Mouse (Mus musculus) kidney, embryonic 16.5 days (tissue): ENCODE measurements around the gene Gm14147. TPM values are rescaled to one million over a fixed set of nuclear protein-coding genes. Genes with fewer than 3 reads are reported as not detected.
"Not testable (repeated sequence)": the region's sequence is repeated elsewhere in the genome, so short reads cannot be mapped to it uniquely, and the experiment has no call there.

ENCODE experiments used
- ATAC-seq: fragments of 200-750 bp; cut with Nextera tagmentation; 2 replicates; pipeline ENCODE4 v1.8.0; 2017; ENCODE audit warnings: moderate TSS enrichment; ENCODE audit not compliant: low FRiP score, low TSS enrichment
- H3K27ac ChIP-seq: fragments of 300-500 bp; sonication (generic); 2 replicates; pipeline ENCODE4 v1.5.1; 2014; ENCODE audit warnings: low read length
- H3K27me3 ChIP-seq: fragments of 300-500 bp; sonication (generic); 2 replicates; pipeline ENCODE4 v1.6.1; 2014; ENCODE audit warnings: low read length, control low read depth, mixed read lengths; ENCODE audit not compliant: insufficient read depth
- H3K36me3 ChIP-seq: fragments of 300-500 bp; sonication (generic); 2 replicates; pipeline ENCODE4 v1.6.1; 2014; ENCODE audit warnings: low read length, control low read depth, mixed read lengths; ENCODE audit not compliant: insufficient read depth
- H3K4me1 ChIP-seq: fragments of 300-500 bp; sonication (generic); 2 replicates; pipeline ENCODE4 v1.6.1; 2014; ENCODE audit warnings: low read length, control low read depth, mixed read lengths; ENCODE audit not compliant: insufficient read depth
- H3K4me2 ChIP-seq: fragments of 300-500 bp; sonication (generic); replicated peaks from 2 replicates; pipeline ENCODE4 v1.6.1; 2014; ENCODE audit warnings: low read depth, low read length
- H3K4me3 ChIP-seq: fragments of 300-500 bp; sonication (generic); 2 replicates; pipeline ENCODE4 v1.5.1; 2014; ENCODE audit warnings: mild to moderate bottlenecking, low read length
- H3K9ac ChIP-seq: fragments of 300-500 bp; sonication (generic); replicated peaks from 2 replicates; pipeline ENCODE4 v1.6.1; 2014; ENCODE audit warnings: low read length
- H3K9me3 ChIP-seq: fragments of 300-500 bp; sonication (generic); 2 replicates; pipeline ENCODE4 v1.6.1; 2016; ENCODE audit warnings: low read length, control low read depth
- WGBS: fragments of 180-500 bp; shearing (Covaris S2); extraction: QIAGEN DNeasy Blood & Tissue Kit; methylation state at CpG from one replicate; pipeline ENCODE4 v1.1.7; 2014; 5-methylcytosine and 5-hydroxymethylcytosine counted together
- polyA plus RNA-seq: library from polyadenylated mRNA; unstranded; fragments of >200 nt; fragmentation: Nextera tagmentation; extraction: Ambion mirVana; gene quantifications from 2 replicates; pipeline ENCODE4 v1.2.1, GENCODE M21; 2015

Gm14147 gene
- polyA plus RNA-seq = not detected in 2 replicates

GRCm38 (mm10) chr2:151097945-151098344 lies at the start of gene Gm14147:
Gene Gm14147 (plus strand): TSS chr2:151098245.
- no CpG with 5 or more reads among the region's 3 CpGs for WGBS
- not testable (repeated sequence) for H3K36me3 ChIP-seq, H3K4me1 ChIP-seq, H3K9me3 ChIP-seq, ATAC-seq, H3K27ac ChIP-seq, H3K4me3 ChIP-seq, H3K9ac ChIP-seq, H3K4me2 ChIP-seq, H3K27me3 ChIP-seq

GRCm38 (mm10) chr2:151056637-151057036 lies 41.4 kb upstream of the Gm14147 start:
- Histone ChIP-seq H3K4me2 (no peak overlapping the region), H3K9ac (no peak overlapping the region), H3K4me3 (no peak overlapping the region), H3K27me3 (no peaks in the 10 kb centered on the region), H3K4me1 (no peaks in the 10 kb centered on the region), H3K36me3 (no peaks in the 10 kb centered on the region), H3K9me3 (no peaks in the 10 kb centered on the region), H3K27ac (no peak overlapping the region)
- ATAC-seq = no peak
- 92% methylated on average over 1 of the region's 1 CpGs for WGBS

- H3K9ac ChIP-seq, H3K4me1 ChIP-seq, H3K4me3 ChIP-seq, H3K4me2 ChIP-seq, H3K27ac ChIP-seq, ATAC-seq, H3K27me3 ChIP-seq, H3K36me3 ChIP-seq, H3K9me3 ChIP-seq: not testable (repeated sequence)
- WGBS = no CpG with 5 or more reads among the region's 3 CpGs
These were observed 5.8 kb upstream of the Gm14147 start, which contains the start of gene Gm14151 for GRCm38 (mm10) chr2:151092250-151092649. Gene Gm14151 (minus strand): TSS chr2:151092350.

Other genes with a start within 250 kb of the Gm14147 start
- 71.0 and 74.1 TPM in 2 replicates for gene Abhd12, start 193.5 kb upstream of the Gm14147 start, polyA plus RNA-seq
- 41.6 and 43.3 TPM in 2 replicates for gene Gins1, start 192.8 kb upstream of the Gm14147 start, polyA plus RNA-seq
- gene Ninl, start 58.9 kb upstream of the Gm14147 start, polyA plus RNA-seq = 13.0 and 13.9 TPM in 2 replicates
- 46.1 and 49.5 TPM in 2 replicates for gene Nanp, start 58.8 kb upstream of the Gm14147 start, polyA plus RNA-seq
- gene Gm14151, start 5.9 kb upstream of the Gm14147 start, polyA plus RNA-seq = not detected in 2 replicates